Mouse (Mus musculus): ENCODE data around the gene Bsn.

DNA sequence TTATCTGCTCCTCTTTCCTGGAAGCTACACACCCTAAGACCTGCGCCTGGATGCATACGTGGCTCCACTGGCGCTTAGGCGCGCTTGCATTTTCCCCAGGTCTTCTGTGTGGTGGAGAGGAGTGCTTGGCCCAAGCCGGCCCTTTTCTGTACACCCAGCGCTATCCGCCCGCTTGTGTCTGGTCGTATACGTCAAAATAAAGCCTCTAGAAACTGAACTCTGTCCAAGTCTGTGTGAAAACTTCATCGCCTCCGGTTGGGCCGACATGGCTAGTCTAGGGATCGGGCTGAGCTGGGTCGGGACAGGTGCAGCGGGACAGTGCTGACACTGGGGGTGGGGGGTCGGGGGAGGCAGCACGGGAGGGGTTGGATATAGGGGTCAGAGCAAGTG lies 141.6 kb downstream of the Bsn start:
- TF ChIP-seq CTCF (IDR thresholded peaks at IDR 0.05; ENCODE audit: borderline replicate concordance, insufficient read depth, low read depth, low read length) = no peak
- no peak for TF ChIP-seq POLR2A (IDR thresholded peaks at IDR 0.05; ENCODE audit: borderline replicate concordance, insufficient read depth, low read length)
